Mouse (Mus musculus): ENCODE data around the gene Wdfy1. TPM values are rescaled to one million over a fixed set of nuclear protein-coding genes. Genes with fewer than 3 reads are reported as not detected.
A peak's percentile ranks its signal among the peaks of the same experiment; 100 is the strongest.

Gene Wdfy1
- 20.8 and 22.1 TPM in 2 replicates for polyA plus RNA-seq (2012; rRNA removed)
- polyA plus RNA-seq (2014; fragmentation: Nextera tagmentation; extraction: Ambion mirVana), result 31.1 and 37.1 TPM in 2 replicates

GRCm38 (mm10) chr1:79775927-79776458 is at the start of gene Wdfy1, which contains the start of gene Mrpl44:
TSS of gene Wdfy1 (minus strand) at chr1:79776143.
TSS of gene Mrpl44 (plus strand) at chr1:79776018.
- Histone ChIP-seq H3K27me3 (ENCODE audit: control insufficient read depth, insufficient read depth, low read length) (no peaks in the 10 kb centered on the region), H3K4me1 (ENCODE audit: control insufficient read depth, insufficient read depth, low read length) (no peaks in the 10 kb centered on the region), H3K9me3 (ENCODE audit: control insufficient read depth, low read length) (no peaks in the 10 kb centered on the region), H3K36me3 (ENCODE audit: control insufficient read depth, insufficient read depth, low read length) (peaks cover 30% of the 10 kb centered on the region), H3K4me3 (replicated peaks; ENCODE audit: low read length) (peak within 1 kb of the TSS; percentile 70), H3K27ac (replicated peaks; ENCODE audit: low read depth, low read length) (peak within 1 kb of the TSS; percentile 75), H3K4me2 (replicated peaks; ENCODE audit: low read depth, low read length, severe bottlenecking) (peak within 1 kb of the TSS; percentile 49), H3K9ac (ENCODE audit: low read depth, low read length, severe bottlenecking) (peak within 1 kb of the TSS; percentile 81)
- DNase-seq (ENCODE audit: low spot score) (peak; percentile 98), ATAC-seq (ENCODE audit: low FRiP score, low read depth) (peak; percentile 98)
- TF ChIP-seq POLR2A (IDR thresholded peaks at IDR 0.05; ENCODE audit: borderline replicate concordance, extremely low read depth, insufficient read depth, insufficient read length), result no peak
- whole genome bisulfite sequencing, result 0% methylated on average over 38 of the region's 38 CpGs

- no peak overlapping the region for H3K27ac ChIP-seq (replicated peaks; ENCODE audit: low read depth, low read length)
- DNase-seq (ENCODE audit: low spot score), result peak; percentile 35
Observed at GRCm38 (mm10) chr1:79823951-79824633, 48.1 kb upstream of the Wdfy1 start.

DNA sequence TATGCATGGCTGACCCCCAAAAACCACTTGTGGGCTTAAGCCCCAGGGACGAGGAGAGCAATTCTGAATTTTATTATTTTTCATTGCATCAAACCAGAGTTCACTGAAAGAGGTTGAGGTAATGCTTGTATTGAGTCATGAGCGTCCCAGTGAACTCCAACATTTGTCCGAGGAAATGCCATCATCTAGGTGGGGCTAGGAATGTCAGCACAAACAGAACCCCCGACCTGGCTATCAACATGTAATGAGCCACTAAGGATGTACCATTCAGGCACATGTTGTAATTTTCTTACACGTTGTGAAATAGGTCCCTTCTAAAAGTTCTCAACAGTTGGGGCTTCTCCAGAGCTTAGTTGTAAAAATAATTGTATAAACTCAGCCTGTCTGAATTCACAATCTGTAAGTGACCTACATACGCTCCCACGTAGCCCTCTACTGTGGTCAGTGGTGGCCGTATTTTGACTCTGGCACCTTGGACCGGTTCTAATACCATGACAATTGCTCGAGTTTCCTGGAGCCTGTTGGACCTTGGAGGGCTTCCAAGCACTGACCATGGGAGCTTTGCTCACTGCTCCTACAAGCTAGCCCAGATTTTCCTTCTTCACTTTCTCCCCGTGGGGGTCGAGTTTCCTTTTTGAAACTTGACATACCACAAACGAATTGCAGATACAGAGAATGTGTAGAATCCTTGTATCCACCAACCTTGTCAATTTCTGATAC is 47.0 kb upstream of the Wdfy1 start:
- H3K4me3 ChIP-seq (replicated peaks; ENCODE audit: low read length), result no peak overlapping the region
- no peaks in the 10 kb centered on the region for H3K27me3 ChIP-seq (ENCODE audit: control insufficient read depth, insufficient read depth, low read length)
- no peak for DNase-seq (ENCODE audit: low spot score)
- TF ChIP-seq POLR2A (IDR thresholded peaks at IDR 0.05; ENCODE audit: borderline replicate concordance, extremely low read depth, insufficient read depth, insufficient read length), result no peak
- H3K4me2 ChIP-seq (replicated peaks; ENCODE audit: low read depth, low read length, severe bottlenecking), result no peak overlapping the region
- H3K9me3 ChIP-seq (ENCODE audit: control insufficient read depth, low read length), result no peaks in the 10 kb centered on the region
- H3K9ac ChIP-seq (ENCODE audit: low read depth, low read length, severe bottlenecking), result no peak overlapping the region
- no peak for ATAC-seq (ENCODE audit: low FRiP score, low read depth)
- no peak overlapping the region for H3K27ac ChIP-seq (replicated peaks; ENCODE audit: low read depth, low read length)
- peaks cover 29% of the 10 kb centered on the region for H3K4me1 ChIP-seq (ENCODE audit: control insufficient read depth, insufficient read depth, low read length)
- peaks cover 17% of the 10 kb centered on the region for H3K36me3 ChIP-seq (ENCODE audit: control insufficient read depth, insufficient read depth, low read length)
- WGBS, result 49% methylated on average over 13 of the region's 13 CpGs

More at GRCm38 (mm10) chr1:79823951-79824633, 48.1 kb upstream of the Wdfy1 start:
- no peak for TF ChIP-seq POLR2A (IDR thresholded peaks at IDR 0.05; ENCODE audit: borderline replicate concordance, extremely low read depth, insufficient read depth, insufficient read length)
- peak overlapping the region; percentile 16 for H3K4me2 ChIP-seq (replicated peaks; ENCODE audit: low read depth, low read length, severe bottlenecking)
- H3K9me3 ChIP-seq (ENCODE audit: control insufficient read depth, low read length), result no peaks in the 10 kb centered on the region
- H3K36me3 ChIP-seq (ENCODE audit: control insufficient read depth, insufficient read depth, low read length), result peaks cover 14% of the 10 kb centered on the region
- peak overlapping the region; percentile 16 for H3K4me3 ChIP-seq (replicated peaks; ENCODE audit: low read length)
- H3K9ac ChIP-seq (ENCODE audit: low read depth, low read length, severe bottlenecking), result no peak overlapping the region
- H3K4me1 ChIP-seq (ENCODE audit: control insufficient read depth, insufficient read depth, low read length), result peaks cover 29% of the 10 kb centered on the region
- H3K27me3 ChIP-seq (ENCODE audit: control insufficient read depth, insufficient read depth, low read length), result no peaks in the 10 kb centered on the region
- 36% methylated on average over 14 of the region's 14 CpGs for WGBS
- no peak for ATAC-seq (ENCODE audit: low FRiP score, low read depth)

GRCm38 (mm10) chr1:79819296-79819879 is 43.4 kb upstream of the Wdfy1 start:
- no peak for TF ChIP-seq POLR2A (IDR thresholded peaks at IDR 0.05; ENCODE audit: borderline replicate concordance, extremely low read depth, insufficient read depth, insufficient read length)
- no peak for DNase-seq (ENCODE audit: low spot score)
- Histone ChIP-seq H3K9me3 (ENCODE audit: control insufficient read depth, low read length) (no peaks in the 10 kb centered on the region), H3K4me3 (replicated peaks; ENCODE audit: low read length) (no peak overlapping the region), H3K27ac (replicated peaks; ENCODE audit: low read depth, low read length) (no peak overlapping the region), H3K9ac (ENCODE audit: low read depth, low read length, severe bottlenecking) (no peak overlapping the region), H3K27me3 (ENCODE audit: control insufficient read depth, insufficient read depth, low read length) (no peaks in the 10 kb centered on the region), H3K4me1 (ENCODE audit: control insufficient read depth, insufficient read depth, low read length) (peaks cover 21% of the 10 kb centered on the region), H3K4me2 (replicated peaks; ENCODE audit: low read depth, low read length, severe bottlenecking) (no peak overlapping the region), H3K36me3 (ENCODE audit: control insufficient read depth, insufficient read depth, low read length) (peaks cover 22% of the 10 kb centered on the region)
- no peak for ATAC-seq (ENCODE audit: low FRiP score, low read depth)
- WGBS, result 92% methylated on average over 11 of the region's 11 CpGs

- TF ChIP-seq POLR2A (IDR thresholded peaks at IDR 0.05; ENCODE audit: borderline replicate concordance, extremely low read depth, insufficient read depth, insufficient read length), result no peak
- DNase-seq (ENCODE audit: low spot score) (no peak), ATAC-seq (ENCODE audit: low FRiP score, low read depth) (no peak)
- Histone ChIP-seq H3K9ac (ENCODE audit: low read depth, low read length, severe bottlenecking) (no peak overlapping the region), H3K4me1 (ENCODE audit: control insufficient read depth, insufficient read depth, low read length) (no peaks in the 10 kb centered on the region), H3K4me2 (replicated peaks; ENCODE audit: low read depth, low read length, severe bottlenecking) (no peak overlapping the region), H3K36me3 (ENCODE audit: control insufficient read depth, insufficient read depth, low read length) (peaks cover 17% of the 10 kb centered on the region), H3K4me3 (replicated peaks; ENCODE audit: low read length) (no peak overlapping the region), H3K27me3 (ENCODE audit: control insufficient read depth, insufficient read depth, low read length) (no peaks in the 10 kb centered on the region), H3K27ac (replicated peaks; ENCODE audit: low read depth, low read length) (no peak overlapping the region), H3K9me3 (ENCODE audit: control insufficient read depth, low read length) (no peaks in the 10 kb centered on the region)
- WGBS, result 85% methylated on average over 3 of the region's 3 CpGs
Observed at GRCm38 (mm10) chr1:79815446-79815845, 39.5 kb upstream of the Wdfy1 start.
